Mouse (Mus musculus) T-helper 2 cell (primary cell): Measurements from ENCODE around the gene Sec24b.

ENCODE experiments used
- in situ Hi-C: fragments of 300-600 bp; cut with MboI, MseI; formaldehyde crosslinking; loops from one replicate; pipeline ENCODE4 v1.15.1; 2025; ENCODE audit warnings: high pct_unique_total_duplicates

Gene Sec24b

GRCm38 (mm10) chr3:130055416-130056385, 5.7 kb downstream of the Sec24b start:
- in situ Hi-C loops: no loop called here

DNA sequence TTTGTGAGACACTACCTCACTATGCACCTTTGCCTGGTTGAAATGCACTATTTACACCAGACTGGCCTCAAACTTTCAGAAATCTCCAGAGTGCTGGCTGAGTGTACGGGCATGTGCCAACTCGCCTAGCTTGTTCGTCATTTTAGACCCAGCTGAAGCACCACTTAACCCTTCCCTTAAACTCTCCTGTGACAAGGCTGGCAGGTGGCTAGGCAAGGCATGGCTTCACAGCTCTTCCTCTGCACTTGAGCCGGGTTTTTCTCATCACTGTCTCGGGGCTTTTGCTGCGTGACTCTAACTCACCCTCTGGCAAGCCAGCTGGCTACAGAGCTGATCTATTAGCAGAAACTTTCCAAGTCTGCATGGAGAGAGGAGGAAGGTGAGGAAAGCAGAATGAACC, 6.8 kb downstream of the Sec24b start:
- in situ Hi-C loops: no loop called here

DNA sequence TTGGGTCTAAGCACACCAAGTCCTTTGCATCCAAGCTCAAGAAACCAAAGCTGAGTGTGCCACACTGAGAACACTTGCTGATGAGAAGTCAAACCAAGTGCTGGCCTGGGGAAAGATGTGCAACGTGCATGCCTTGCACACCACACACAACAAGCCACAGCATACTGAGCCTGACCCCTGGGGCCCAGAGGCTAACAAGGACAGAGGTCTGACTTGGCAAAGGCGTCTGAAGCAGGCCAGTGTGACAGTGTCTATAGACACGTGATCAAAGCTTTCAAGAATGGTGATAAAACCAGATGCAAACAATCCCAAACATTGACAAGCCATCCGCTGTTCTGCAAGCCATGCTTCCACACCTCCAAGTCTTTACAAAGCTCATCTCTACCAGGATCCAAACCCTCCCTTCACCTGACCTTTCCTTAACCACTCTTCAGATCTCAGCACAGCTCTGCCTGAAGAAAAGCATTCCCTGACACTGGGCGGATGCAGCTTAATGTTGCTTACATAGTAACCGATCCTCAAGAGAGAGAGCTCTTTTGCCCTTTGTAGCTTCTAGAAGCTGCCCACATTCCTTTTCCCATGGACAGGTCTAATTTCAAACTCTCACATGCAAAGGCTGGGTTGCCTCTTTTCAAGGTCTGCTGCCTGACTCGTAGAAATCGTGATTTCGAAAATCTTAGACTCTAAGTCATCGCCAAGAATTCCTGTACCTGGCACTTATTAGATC, 7.8 kb downstream of the Sec24b start:
- in situ Hi-C loops: no loop called here

GRCm38 (mm10) chr3:130052541-130053298, 8.6 kb downstream of the Sec24b start:
- in situ Hi-C loops: no loop called here

DNA sequence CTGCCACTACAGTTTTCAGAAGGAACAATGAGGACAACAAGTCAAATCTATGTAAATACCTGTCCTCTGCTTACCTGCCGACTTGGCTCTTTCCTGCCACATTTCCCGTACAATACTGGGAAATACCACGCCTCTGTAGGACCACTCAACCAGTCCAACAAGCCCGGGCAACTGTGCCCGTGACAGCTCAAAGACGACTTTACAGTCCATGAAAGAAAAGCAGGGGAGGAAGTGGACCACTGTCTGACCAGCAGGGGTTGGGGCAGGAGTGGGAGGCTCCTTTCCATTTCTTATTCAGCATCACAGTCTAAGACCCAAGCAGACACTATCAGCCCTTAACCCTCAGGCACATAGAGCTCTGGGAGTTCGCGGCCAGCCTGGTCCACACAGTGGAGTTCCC, 9.2 kb downstream of the Sec24b start:
- in situ Hi-C loops: no loop called here

DNA sequence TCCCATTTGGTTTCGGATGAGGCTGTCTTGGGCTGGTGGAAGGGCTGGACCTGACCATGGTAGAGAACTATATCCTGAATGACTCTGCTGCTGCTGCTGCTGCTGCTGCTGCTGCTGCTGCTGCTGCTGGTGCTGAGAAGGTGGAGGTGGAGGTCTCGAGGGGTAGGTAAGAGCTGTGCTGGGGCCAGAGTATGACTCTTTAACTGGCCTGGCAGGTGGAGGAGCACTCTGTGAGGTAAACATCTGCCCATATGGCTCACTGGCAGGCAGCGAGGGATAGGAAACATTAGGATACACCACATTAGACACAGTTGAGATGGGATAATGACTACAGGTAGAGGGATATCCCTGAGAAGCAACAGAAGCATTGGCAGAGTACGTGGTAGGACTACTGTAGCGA, 20.6 kb downstream of the Sec24b start:
- in situ Hi-C loops: no loop called here

GRCm38 (mm10) chr3:130040017-130040416, 21.3 kb downstream of the Sec24b start:
- in situ Hi-C loops: no loop called here

DNA sequence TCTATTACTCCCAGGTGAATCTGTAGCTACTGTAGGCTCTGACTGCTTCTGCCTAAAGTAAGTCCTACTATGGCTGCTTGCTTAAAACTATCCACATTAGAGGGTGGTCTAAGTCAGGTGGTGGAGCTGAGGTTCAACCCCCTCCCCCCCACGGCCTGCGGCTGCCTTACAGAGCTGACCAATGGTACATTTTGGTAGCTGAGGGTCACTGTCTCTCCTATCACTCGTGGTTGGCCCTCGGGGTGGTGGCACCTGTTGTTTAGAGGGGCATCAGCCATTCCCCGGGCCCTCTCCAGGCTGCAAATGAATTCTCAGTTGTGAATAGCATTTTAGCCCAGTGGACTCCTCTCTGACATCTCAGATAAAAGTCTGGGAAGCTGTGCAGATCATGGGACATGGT, 32.6 kb downstream of the Sec24b start:
- in situ Hi-C loops: no loop called here

DNA sequence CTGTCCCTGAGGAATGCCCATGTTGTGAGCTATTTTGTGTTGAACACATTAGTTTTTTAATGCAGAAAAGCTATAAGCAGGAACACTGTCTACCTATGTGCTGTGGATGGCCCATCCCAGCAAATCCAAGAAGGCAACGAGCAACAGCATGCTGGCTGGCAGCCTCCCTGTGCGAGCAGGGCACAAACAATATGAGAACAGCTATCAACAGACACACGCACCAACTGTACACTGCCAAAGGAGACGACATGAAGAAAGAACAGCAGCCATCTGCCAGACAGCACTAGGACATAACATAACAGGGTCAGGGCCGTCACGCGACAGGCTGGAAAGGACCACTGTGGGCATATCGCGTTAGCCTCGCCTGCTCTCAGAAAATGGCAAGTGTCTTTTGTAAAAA, 35.2 kb downstream of the Sec24b start:
- in situ Hi-C loops: no loop called here

- in situ Hi-C loops: no loop called here
Observed at GRCm38 (mm10) chr3:130025556-130025955, 35.8 kb downstream of the Sec24b start.

DNA sequence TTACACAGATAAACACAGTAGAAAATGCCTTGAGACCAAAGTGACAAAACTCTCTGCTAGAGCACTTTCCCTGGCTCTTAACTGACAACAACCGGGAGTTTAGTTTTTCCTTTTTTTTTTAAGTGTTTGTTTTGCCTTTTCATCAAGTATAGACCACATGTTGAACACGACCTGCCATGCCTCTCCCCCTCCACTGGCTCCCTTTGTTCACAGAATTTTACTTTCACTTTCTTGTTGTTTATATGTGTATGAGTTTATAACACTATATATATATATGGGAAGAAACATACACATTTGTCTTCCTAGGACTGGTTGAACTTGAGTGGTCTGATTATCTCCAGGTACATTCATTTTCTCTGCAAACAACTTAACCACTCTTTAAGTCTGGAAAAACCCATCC, 48.4 kb downstream of the Sec24b start:
- in situ Hi-C loops: no loop called here

GRCm38 (mm10) chr3:130011236-130011635, 50.1 kb downstream of the Sec24b start:
- in situ Hi-C loops: no loop called here

DNA sequence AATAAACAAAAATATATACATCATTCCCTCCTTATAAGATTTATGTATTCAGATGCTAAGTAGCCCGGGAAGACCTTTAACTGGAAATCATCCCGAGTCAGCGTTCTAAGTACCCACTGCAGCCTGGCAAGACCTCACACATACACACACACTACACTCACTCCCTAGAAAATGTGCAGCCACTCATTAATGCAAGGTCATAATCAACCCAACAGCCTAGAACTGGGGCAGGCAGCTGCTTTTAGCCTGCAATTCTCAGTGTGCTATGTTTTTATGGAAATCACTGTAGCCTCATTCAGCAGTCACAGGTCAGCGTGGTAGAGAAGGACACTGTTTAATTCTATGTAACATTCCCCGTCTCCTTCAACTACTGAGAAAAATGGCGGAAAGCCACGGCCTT, 55.2 kb downstream of the Sec24b start:
- in situ Hi-C loops: no loop called here

DNA sequence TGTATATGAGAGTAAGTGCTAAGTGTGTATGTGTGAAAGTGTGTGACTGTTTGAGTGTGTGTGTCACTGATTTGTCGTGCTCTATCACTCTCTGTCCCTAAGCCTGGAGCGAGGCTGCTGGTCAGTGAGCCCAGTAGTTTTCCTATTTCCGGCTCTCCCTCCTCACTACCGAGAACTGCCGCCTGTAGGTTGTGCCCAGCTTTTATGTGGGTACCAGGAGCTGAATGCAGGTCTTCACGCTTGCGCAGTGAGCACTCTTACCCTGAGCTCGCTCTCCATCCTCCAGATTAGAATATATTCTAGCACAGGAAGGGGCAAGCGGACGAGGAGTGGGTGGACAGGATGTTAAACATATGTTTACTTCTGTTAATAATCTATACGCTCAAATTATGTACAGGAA, 60.4 kb downstream of the Sec24b start:
- in situ Hi-C loops: no loop called here

DNA sequence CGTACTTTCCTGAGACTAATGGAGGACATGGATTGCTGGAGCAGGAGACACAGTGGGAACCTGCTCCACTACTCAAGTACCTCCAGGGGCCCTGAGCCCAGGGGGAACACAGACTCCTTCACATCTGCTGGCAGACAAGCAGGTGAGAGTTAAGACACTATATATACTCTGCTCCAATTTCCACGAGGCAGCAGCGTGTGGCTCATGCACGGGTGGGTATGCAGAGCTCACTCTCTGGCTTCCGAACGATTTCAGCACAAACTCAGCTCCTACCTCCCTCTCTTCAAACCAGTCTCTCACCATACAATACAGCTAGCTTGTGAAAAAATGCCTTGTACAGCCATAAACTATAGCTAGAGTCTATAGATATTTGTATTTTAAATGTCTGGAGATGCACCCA, 62.8 kb downstream of the Sec24b start:
- in situ Hi-C loops: no loop called here

GRCm38 (mm10) chr3:129998001-129998400, 63.4 kb downstream of the Sec24b start:
- in situ Hi-C loops: no loop called here

- in situ Hi-C loops: no loop called here
Observed at GRCm38 (mm10) chr3:129997324-129997723, 64.0 kb downstream of the Sec24b start.

GRCm38 (mm10) chr3:129987297-129987696, 74.1 kb downstream of the Sec24b start:
- in situ Hi-C loops: no loop called here

- in situ Hi-C loops: no loop called here
Observed at GRCm38 (mm10) chr3:129985335-129985734, 76.0 kb downstream of the Sec24b start.

GRCm38 (mm10) chr3:129984797-129985196, 76.6 kb downstream of the Sec24b start:
- in situ Hi-C loops: no loop called here

DNA sequence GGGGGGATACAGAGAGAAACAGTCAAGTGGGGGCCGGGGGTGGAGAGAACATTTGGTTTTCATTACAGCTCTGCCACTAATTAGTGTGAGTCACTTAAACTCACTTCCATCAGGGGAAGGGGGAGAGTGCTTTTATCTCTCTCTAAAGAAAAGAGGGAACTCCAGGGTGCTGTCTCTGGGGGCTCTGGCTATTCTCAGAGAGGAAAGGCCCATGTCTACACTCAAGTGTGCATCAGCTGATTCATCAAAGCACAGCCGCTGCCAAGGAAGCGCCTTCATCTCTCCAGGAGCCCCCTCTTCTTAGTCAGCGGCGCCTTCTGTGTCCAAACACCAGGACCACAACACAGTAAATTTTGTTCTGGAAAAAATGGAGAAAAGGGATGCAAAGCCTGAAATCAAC, 79.1 kb downstream of the Sec24b start:
- in situ Hi-C loops: no loop called here

DNA sequence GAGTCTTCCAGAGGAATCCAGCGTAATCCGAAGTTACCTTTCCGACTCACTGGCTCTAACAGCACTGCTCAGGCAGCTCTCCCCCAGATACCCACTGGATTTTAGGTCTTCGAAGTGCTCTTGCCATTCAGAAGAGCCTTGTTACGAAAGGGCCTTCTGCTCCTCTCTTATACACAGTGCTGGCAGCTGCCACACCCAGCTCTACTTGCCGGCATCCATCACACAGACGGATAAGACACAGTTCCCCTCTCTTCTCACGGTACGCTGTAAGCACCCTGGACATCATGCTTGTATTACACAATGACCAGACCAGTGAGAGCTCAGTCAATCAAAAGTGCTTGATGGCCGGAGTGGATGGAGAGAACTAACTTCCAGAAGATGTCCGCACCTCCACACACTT, 79.6 kb downstream of the Sec24b start:
- in situ Hi-C loops: no loop called here
